Mouse (Mus musculus): ENCODE data around the gene Usf2. TPM values are rescaled to one million over a fixed set of nuclear protein-coding genes. Genes with fewer than 3 reads are reported as not detected.
A peak's percentile ranks its signal among the peaks of the same experiment; 100 is the strongest.

Usf2 gene
- polyA plus RNA-seq, 1 experiment from 2014 or later, result 22.3 TPM

- Histone ChIP-seq H3K27ac (peak overlapping the region; percentile 17; the same call in 1 of the 2 replicates), H3K4me2 (peak overlapping the region; percentile 74), H3K36me3 (no peaks in the 10 kb centered on the region), H3K4me1 (peaks cover 14% of the 10 kb centered on the region), H3K9me3 (no peaks in the 10 kb centered on the region), H3K9ac (peak overlapping the region; percentile 47), H3K4me3 (peak overlapping the region; percentile 47), H3K27me3 (peaks cover 18% of the 10 kb centered on the region)
- no peak for ATAC-seq (ENCODE audit: insufficient number of reproducible peaks, low FRiP score, low TSS enrichment, low read depth)
- WGBS, result 5% methylated on average over 41 of the region's 41 CpGs
Measured at GRCm38 (mm10) chr7:30972426-30973250, 16.0 kb upstream of the Usf2 start.

- ATAC-seq (ENCODE audit: insufficient number of reproducible peaks, low FRiP score, low TSS enrichment, low read depth), result no peak
- H3K27ac ChIP-seq, result no peak overlapping the region
- H3K9me3 ChIP-seq, result no peaks in the 10 kb centered on the region
- H3K4me2 ChIP-seq, result peak overlapping the region; percentile 74; the same call in 1 of the 2 replicates
- no peaks in the 10 kb centered on the region for H3K36me3 ChIP-seq
- peaks cover 18% of the 10 kb centered on the region for H3K27me3 ChIP-seq
- WGBS, result 87% methylated on average over 15 of the region's 15 CpGs
- H3K4me1 ChIP-seq, result peaks cover 14% of the 10 kb centered on the region
- no peak overlapping the region for H3K9ac ChIP-seq
- H3K4me3 ChIP-seq, result no peak overlapping the region; the same call in 1 of the 2 replicates
Measured at GRCm38 (mm10) chr7:30971901-30972300, 15.3 kb upstream of the Usf2 start.

GRCm38 (mm10) chr7:30969174-30969573, 12.6 kb upstream of the Usf2 start:
- H3K27ac ChIP-seq, result no peak overlapping the region
- H3K4me1 ChIP-seq, result peaks cover 14% of the 10 kb centered on the region
- H3K4me2 ChIP-seq, result no peak overlapping the region
- no peaks in the 10 kb centered on the region for H3K9me3 ChIP-seq
- H3K4me3 ChIP-seq, result no peak overlapping the region
- no peaks in the 10 kb centered on the region for H3K36me3 ChIP-seq
- H3K27me3 ChIP-seq, result peaks cover 18% of the 10 kb centered on the region
- no peak for ATAC-seq (ENCODE audit: insufficient number of reproducible peaks, low FRiP score, low TSS enrichment, low read depth)
- H3K9ac ChIP-seq, result no peak overlapping the region
- 53% methylated on average over 4 of the region's 4 CpGs for WGBS

- no peak overlapping the region for H3K27ac ChIP-seq
- peaks cover 16% of the 10 kb centered on the region for H3K27me3 ChIP-seq
- H3K9ac ChIP-seq, result no peak overlapping the region
- WGBS, result 88% methylated on average over 8 of the region's 8 CpGs
- no peaks in the 10 kb centered on the region for H3K9me3 ChIP-seq
- no peaks in the 10 kb centered on the region for H3K36me3 ChIP-seq
- peaks cover 13% of the 10 kb centered on the region for H3K4me1 ChIP-seq
- no peak for ATAC-seq (ENCODE audit: insufficient number of reproducible peaks, low FRiP score, low TSS enrichment, low read depth)
- no peak overlapping the region for H3K4me3 ChIP-seq
- no peak overlapping the region for H3K4me2 ChIP-seq
Measured at GRCm38 (mm10) chr7:30968611-30969010, 12.0 kb upstream of the Usf2 start.

- WGBS, result 53% methylated on average over 3 of the region's 3 CpGs
- Histone ChIP-seq H3K36me3 (no peaks in the 10 kb centered on the region), H3K4me1 (0 out of 2 replicates have a peak, but pooled peaks cover 2% of the 10 kb centered on the region), H3K27me3 (no peaks in the 10 kb centered on the region), H3K9ac (no peak overlapping the region), H3K27ac (no peak overlapping the region), H3K4me2 (no peak overlapping the region), H3K9me3 (no peaks in the 10 kb centered on the region), H3K4me3 (no peak overlapping the region)
- ATAC-seq (ENCODE audit: insufficient number of reproducible peaks, low FRiP score, low TSS enrichment, low read depth), result no peak
Measured at GRCm38 (mm10) chr7:30966657-30967056, 10.1 kb upstream of the Usf2 start.

- Histone ChIP-seq H3K9ac (no peak overlapping the region), H3K9me3 (no peaks in the 10 kb centered on the region), H3K4me3 (no peak overlapping the region), H3K27ac (no peak overlapping the region), H3K4me1 (0 out of 2 replicates have a peak, but pooled peaks cover 2% of the 10 kb centered on the region), H3K4me2 (no peak overlapping the region), H3K27me3 (no peaks in the 10 kb centered on the region), H3K36me3 (no peaks in the 10 kb centered on the region)
- ATAC-seq (ENCODE audit: insufficient number of reproducible peaks, low FRiP score, low TSS enrichment, low read depth), result no peak
- WGBS, result 86% methylated on average over 14 of the region's 14 CpGs
Measured at GRCm38 (mm10) chr7:30965677-30966076, 9.1 kb upstream of the Usf2 start.

GRCm38 (mm10) chr7:30964366-30964765, 7.8 kb upstream of the Usf2 start:
- Histone ChIP-seq H3K4me2 (no peak overlapping the region), H3K9ac (no peak overlapping the region), H3K9me3 (no peaks in the 10 kb centered on the region), H3K27ac (no peak overlapping the region), H3K4me1 (0 out of 2 replicates have a peak, but pooled peaks cover 2% of the 10 kb centered on the region), H3K27me3 (no peaks in the 10 kb centered on the region), H3K4me3 (no peak overlapping the region), H3K36me3 (no peaks in the 10 kb centered on the region)
- no peak for ATAC-seq (ENCODE audit: insufficient number of reproducible peaks, low FRiP score, low TSS enrichment, low read depth)
- 87% methylated on average over 7 of the region's 7 CpGs for WGBS

- no peak overlapping the region for H3K9ac ChIP-seq
- no peaks in the 10 kb centered on the region for H3K9me3 ChIP-seq
- peaks cover 11% of the 10 kb centered on the region for H3K4me1 ChIP-seq
- 91% methylated on average over 5 of the region's 5 CpGs for WGBS
- peaks cover 9% of the 10 kb centered on the region for H3K36me3 ChIP-seq
- H3K27me3 ChIP-seq, result no peaks in the 10 kb centered on the region
- H3K27ac ChIP-seq, result no peak overlapping the region
- no peak overlapping the region for H3K4me2 ChIP-seq
- no peak overlapping the region for H3K4me3 ChIP-seq
- ATAC-seq (ENCODE audit: insufficient number of reproducible peaks, low FRiP score, low TSS enrichment, low read depth), result no peak
Measured at GRCm38 (mm10) chr7:30962862-30963261, 6.3 kb upstream of the Usf2 start.

GRCm38 (mm10) chr7:30959786-30960349, 3.3 kb upstream of the Usf2 start:
- ATAC-seq (ENCODE audit: insufficient number of reproducible peaks, low FRiP score, low TSS enrichment, low read depth), result no peak

GRCm38 (mm10) chr7:30958866-30959487, 2.4 kb upstream of the Usf2 start:
- Histone ChIP-seq H3K9ac (no peak overlapping the region), H3K4me2 (no peak overlapping the region), H3K27ac (no peak overlapping the region), H3K9me3 (no peaks in the 10 kb centered on the region), H3K4me1 (peaks cover 23% of the 10 kb centered on the region), H3K36me3 (peaks cover 21% of the 10 kb centered on the region), H3K27me3 (no peaks in the 10 kb centered on the region), H3K4me3 (no peak overlapping the region)
- 94% methylated on average over 9 of the region's 9 CpGs for WGBS
- no peak for ATAC-seq (ENCODE audit: insufficient number of reproducible peaks, low FRiP score, low TSS enrichment, low read depth)

More at GRCm38 (mm10) chr7:30959786-30960349, 3.3 kb upstream of the Usf2 start:
- 88% methylated on average over 6 of the region's 6 CpGs for WGBS
- no peaks in the 10 kb centered on the region for H3K9me3 ChIP-seq
- no peaks in the 10 kb centered on the region for H3K27me3 ChIP-seq
- H3K27ac ChIP-seq, result no peak overlapping the region
- no peak overlapping the region for H3K4me2 ChIP-seq
- no peak overlapping the region for H3K4me3 ChIP-seq
- peaks cover 22% of the 10 kb centered on the region for H3K4me1 ChIP-seq
- peaks cover 12% of the 10 kb centered on the region for H3K36me3 ChIP-seq
- H3K9ac ChIP-seq, result no peak overlapping the region

- no peaks in the 10 kb centered on the region for H3K9me3 ChIP-seq
- H3K27ac ChIP-seq, result peak overlapping the region; percentile 99
- 72% methylated on average over 28 of the region's 28 CpGs for WGBS
- H3K36me3 ChIP-seq, result peaks cover 28% of the 10 kb centered on the region
- peak overlapping the region; percentile 92 for H3K4me3 ChIP-seq
- peaks cover 23% of the 10 kb centered on the region for H3K4me1 ChIP-seq
- no peak for ATAC-seq (ENCODE audit: insufficient number of reproducible peaks, low FRiP score, low TSS enrichment, low read depth)
- peak overlapping the region; percentile 60 for H3K4me2 ChIP-seq
- peak overlapping the region; percentile 99 for H3K9ac ChIP-seq
- no peaks in the 10 kb centered on the region for H3K27me3 ChIP-seq
Measured at GRCm38 (mm10) chr7:30958109-30958865, 1.7 kb upstream of the Usf2 start.
